Mouse (Mus musculus) ES-E14 (cell line): ENCODE data around the gene Rabgap1l. TPM values are rescaled to one million over a fixed set of nuclear protein-coding genes. Genes with fewer than 3 reads are reported as not detected.

Experiments used
- DNase-seq: peaks from one replicate; pipeline ENCODE4 v3.0.0-alpha.2; 2013; ENCODE audit warnings: low read depth, low spot score
- H3K27ac ChIP-seq: 2 replicates; pipeline ENCODE4 v1.5.1; 2012; ENCODE audit warnings: low read depth, mild to moderate bottlenecking, low read length, moderate library complexity, mixed read lengths; ENCODE audit not compliant: poor library complexity, insufficient read depth, severe bottlenecking
- H3K36me3 ChIP-seq: 2 replicates; pipeline ENCODE4 v1.6.1; 2012; ENCODE audit warnings: mild to moderate bottlenecking, low read length, moderate library complexity, mixed read lengths; ENCODE audit not compliant: control insufficient read depth, poor library complexity, insufficient read depth, severe bottlenecking
- H3K4me1 ChIP-seq, 2 experiments: fragments of 150-350 bp in 1 of 2; sonication (generic) in 1 of 2; 2 replicates each; pipeline ENCODE4 v1.6.1; 2012; ENCODE audit warnings: low read length in 2 of 2, mild to moderate bottlenecking in 1 of 2, mixed read lengths in 1 of 2; ENCODE audit not compliant: control insufficient read depth in 2 of 2, insufficient read depth in 2 of 2, poor library complexity in 1 of 2
- H3K4me3 ChIP-seq, 2 experiments: fragments of 150-350 bp in 1 of 2; sonication (generic) in 1 of 2; 2 replicates each; pipeline ENCODE4 v1.5.1; 2012; ENCODE audit warnings: low read length in 2 of 2, low read depth in 1 of 2, mild to moderate bottlenecking in 1 of 2, mixed read lengths in 1 of 2; ENCODE audit not compliant: insufficient read depth in 1 of 2, poor library complexity in 1 of 2, severe bottlenecking in 1 of 2
- H3K9ac ChIP-seq: 2 replicates; pipeline ENCODE4 v1.6.1; 2012; ENCODE audit warnings: low read depth, mild to moderate bottlenecking, low read length, mixed read lengths; ENCODE audit not compliant: poor library complexity, insufficient read depth, severe bottlenecking
- H3K9me3 ChIP-seq: fragments of 150-350 bp; sonication (generic); 2 replicates; pipeline ENCODE4 v1.6.1; 2012; ENCODE audit warnings: low read depth, mild to moderate bottlenecking, low read length; ENCODE audit not compliant: control insufficient read depth, insufficient read depth
- CHD2 ChIP-seq: IDR thresholded peaks from 2 replicates; pipeline ENCODE4 v1.6.1; 2014; ENCODE audit warnings: mild to moderate bottlenecking, low read depth, low read length, inconsistent platforms
- HCFC1 ChIP-seq: IDR thresholded peaks from 2 replicates; pipeline ENCODE4 v1.6.1; 2012; ENCODE audit warnings: low read length, inconsistent platforms, borderline replicate concordance; ENCODE audit not compliant: insufficient read depth
- MAFK ChIP-seq: IDR thresholded peaks from 2 replicates; pipeline ENCODE4 v1.6.1; 2014; ENCODE audit warnings: mild to moderate bottlenecking, low read depth, low read length, inconsistent platforms; ENCODE audit not compliant: insufficient read depth
- ZC3H11A ChIP-seq: IDR thresholded peaks from 2 replicates; pipeline ENCODE4 v1.6.1; 2012; ENCODE audit warnings: low read depth, mild to moderate bottlenecking, inconsistent platforms, low read length, borderline replicate concordance
- ZNF384 ChIP-seq: IDR thresholded peaks from 2 replicates; pipeline ENCODE4 v1.6.1; 2012; ENCODE audit warnings: low read depth, low read length, inconsistent platforms
- in situ Hi-C, 2 experiments: fragments of 600-800 bp; cut with MboI; formaldehyde crosslinking; loops; one replicate each; pipeline ENCODE4 v1.15.1; 2025; ENCODE audit warnings: low sequenced_read_pairs in 2 of 2, inconsistent platforms in 1 of 2; ENCODE audit not compliant: unreplicated experiment in 2 of 2
- total RNA-seq: library from RNA; depleted of rRNA; stranded (reverse); fragments of 300-350 nt; gene quantifications from 2 replicates; pipeline ENCODE4 v1.2.3, GENCODE M21; 2012

The Rabgap1l gene
- total RNA-seq, 1 experiment: 10.3 TPM

DNA sequence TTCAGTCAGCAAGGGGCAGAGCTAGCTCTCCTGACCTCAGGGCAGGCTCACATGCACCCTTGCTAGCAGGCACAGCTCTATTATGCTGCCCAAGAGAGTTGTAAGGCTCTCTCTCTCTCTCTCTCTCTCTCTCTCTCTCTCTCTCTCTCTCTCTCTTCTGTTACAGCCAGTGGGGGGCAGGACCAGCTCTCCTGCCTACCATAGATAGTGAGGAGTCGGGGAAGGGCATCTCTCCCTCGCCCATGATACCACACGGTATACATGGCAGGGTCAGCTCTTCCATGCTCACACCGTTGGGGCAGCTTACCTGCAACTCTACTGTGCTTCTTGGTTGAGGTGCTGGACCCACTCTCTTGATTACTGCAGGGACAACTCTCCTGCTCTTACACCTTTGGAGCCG is 21.2 kb upstream of the Rabgap1l start:
- DNase-seq: no peak
- no peaks in the 10 kb centered on the region for H3K36me3 ChIP-seq
- no peak overlapping the region for H3K9ac ChIP-seq
- no peak overlapping the region for H3K4me3 ChIP-seq
- no peak overlapping the region for H3K27ac ChIP-seq
- in situ Hi-C loops: no loop called here
- peaks cover 0 to 2% of the 10 kb centered on the region in 2 experiments; a peak in 1 of 4 replicates for H3K4me1 ChIP-seq
- TF ChIP-seq HCFC1: no peak
- TF ChIP-seq MAFK: no peak
- no peak for TF ChIP-seq ZC3H11A
- TF ChIP-seq ZNF384: no peak
- TF ChIP-seq CHD2: no peak
- no peaks in the 10 kb centered on the region for H3K9me3 ChIP-seq

- no peaks in the 10 kb centered on the region for H3K36me3 ChIP-seq
- H3K9ac ChIP-seq: no peak overlapping the region
- no peaks in the 10 kb centered on the region for H3K9me3 ChIP-seq
- peaks cover 0 to 5% of the 10 kb centered on the region in 2 experiments; a peak in 2 of 4 replicates for H3K4me1 ChIP-seq
- in situ Hi-C loops: no loop called here
- no peak for DNase-seq
- no peak overlapping the region for H3K4me3 ChIP-seq
- no peak overlapping the region for H3K27ac ChIP-seq
- TF ChIP-seq ZNF384: no peak
- TF ChIP-seq MAFK: no peak
- TF ChIP-seq ZC3H11A: no peak
- TF ChIP-seq CHD2: no peak
- no peak for TF ChIP-seq HCFC1
These were observed 19.4 kb upstream of the Rabgap1l start for GRCm38 (mm10) chr1:160812428-160812827.

- no peaks in the 10 kb centered on the region for H3K36me3 ChIP-seq
- H3K27ac ChIP-seq: no peak overlapping the region
- no peak for DNase-seq
- no peaks in the 10 kb centered on the region for H3K9me3 ChIP-seq
- peaks cover 0 to 5% of the 10 kb centered on the region in 2 experiments; a peak in 2 of 4 replicates for H3K4me1 ChIP-seq
- TF ChIP-seq ZC3H11A: no peak
- TF ChIP-seq ZNF384: no peak
- TF ChIP-seq MAFK: no peak
- TF ChIP-seq HCFC1: no peak
- in situ Hi-C loops: no loop called here
- H3K4me3 ChIP-seq: no peak overlapping the region
- no peak overlapping the region for H3K9ac ChIP-seq
These were observed 18.9 kb upstream of the Rabgap1l start for GRCm38 (mm10) chr1:160811930-160812329.

DNA sequence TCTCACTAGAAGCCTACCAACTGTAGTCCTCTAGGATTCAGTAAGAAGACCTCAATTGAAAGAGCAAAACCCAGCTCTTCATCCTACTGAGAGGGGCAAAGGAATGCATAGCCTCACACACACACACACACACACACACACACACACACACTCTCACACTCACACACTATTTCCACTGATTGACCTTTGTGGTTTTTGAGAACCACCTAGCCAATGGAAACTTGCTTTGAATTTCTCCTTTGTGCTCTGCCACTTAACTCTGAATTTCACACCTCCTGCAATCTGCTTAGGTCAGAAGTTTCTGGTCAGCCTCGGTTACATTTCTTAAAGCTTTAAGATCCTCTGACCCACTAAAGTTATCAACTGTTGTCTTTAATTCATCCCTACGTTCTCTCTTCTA is 12.3 kb upstream of the Rabgap1l start:
- Histone ChIP-seq H3K9ac (no peak overlapping the region), H3K4me3 (no peak overlapping the region), H3K9me3 (no peaks in the 10 kb centered on the region), H3K27ac (no peak overlapping the region), H3K4me1 (peaks cover 0 to 5% of the 10 kb centered on the region in 2 experiments; a peak in 2 of 4 replicates), H3K36me3 (no peaks in the 10 kb centered on the region)
- TF ChIP-seq MAFK: no peak
- no peak for TF ChIP-seq ZC3H11A
- TF ChIP-seq HCFC1: no peak
- no peak for TF ChIP-seq ZNF384
- no peak for TF ChIP-seq CHD2
- in situ Hi-C loops: no loop called here
- no peak for DNase-seq

- Histone ChIP-seq H3K27ac (no peak overlapping the region), H3K9ac (no peak overlapping the region), H3K4me3 (no peak overlapping the region), H3K4me1 (no peaks in the 10 kb centered on the region), H3K36me3 (no peaks in the 10 kb centered on the region), H3K9me3 (no peaks in the 10 kb centered on the region)
- no peak for DNase-seq
- TF ChIP-seq ZNF384 (no peak), HCFC1 (no peak), CHD2 (no peak), ZC3H11A (no peak), MAFK (no peak)
- in situ Hi-C loops: no loop called here
These were observed 7.0 kb upstream of the Rabgap1l start for GRCm38 (mm10) chr1:160799972-160800371.
